Comparison of ENCODE assay signal across 21 mouse cellular contexts in genomic region chr13:94565616-94566015, GRCm38 (mm10).
DNase-seq lines count a peak whose midpoint lies in the region; ATAC-seq and TF ChIP-seq lines count a peak whose summit lies in the region.
"Had no signal": no experiment of that assay in that cellular context is flagged by ENCODE, and none has a peak within 500 bp of the region (broad histone marks: within the 10 kb centered on the region; RNA-seq: fewer than 3 reads in every experiment).

No protein-coding gene starts in this region.

- H3K4me2 ChIP-seq in kidney, postnatal 0 days (ENCODE audit: low read length): no peak overlapping the region
- H3K4me2 ChIP-seq in kidney, embryonic 14.5 days (replicated peaks; ENCODE audit: low read depth, low read length): no peak overlapping the region
- H3K4me2 ChIP-seq in forebrain, embryonic 14.5 days (ENCODE audit: low read length): no peak overlapping the region
- H3K4me2 ChIP-seq: heart, embryonic 13.5 days; limb, embryonic 12.5 days; liver, embryonic 12.5 days had no signal

- no peak overlapping the region for H3K9ac ChIP-seq in kidney, postnatal 0 days (ENCODE audit: low read depth, low read length)
- no peak overlapping the region for H3K9ac ChIP-seq in kidney, embryonic 14.5 days (ENCODE audit: low read depth, low read length)
- no peak overlapping the region for H3K9ac ChIP-seq in forebrain, embryonic 14.5 days (ENCODE audit: low read length)
- H3K9ac ChIP-seq: heart, embryonic 13.5 days; limb, embryonic 12.5 days; liver, embryonic 12.5 days had no signal

- 67% methylated on average over 9 of the region's 9 CpGs for WGBS in kidney, postnatal 0 days
- 65% methylated on average over 9 of the region's 9 CpGs for WGBS in kidney, embryonic 14.5 days
- WGBS in forebrain, embryonic 14.5 days: 65% methylated on average over 9 of the region's 9 CpGs

- H3K4me1 ChIP-seq in kidney, postnatal 0 days (replicated peaks; ENCODE audit: insufficient read depth, low read length): no peaks in the 10 kb centered on the region
- H3K4me1 ChIP-seq in kidney, embryonic 14.5 days (ENCODE audit: control insufficient read depth, insufficient read depth, low read length): peaks cover 6% of the 10 kb centered on the region
- peaks cover 33% of the 10 kb centered on the region for H3K4me1 ChIP-seq in forebrain, embryonic 14.5 days (ENCODE audit: control insufficient read depth, insufficient read depth, low read length)

- no peak overlapping the region for H3K4me3 ChIP-seq in kidney, postnatal 0 days (replicated peaks; ENCODE audit: low read depth, low read length)
- H3K4me3 ChIP-seq in kidney, embryonic 14.5 days (ENCODE audit: low read length): no peak overlapping the region
- no peak overlapping the region for H3K4me3 ChIP-seq in forebrain, embryonic 14.5 days (ENCODE audit: low read depth, low read length)
- H3K4me3 ChIP-seq: heart, embryonic 13.5 days; limb, embryonic 12.5 days; liver, embryonic 12.5 days had no signal

- DNase-seq in frontal cortex, adult 2 months (ENCODE audit: extremely low spot score in 1 of 2, low spot score in 1 of 2): no peak
- DNase-seq in kidney, postnatal 0 days (ENCODE audit: low spot score): peak; percentile 60
- DNase-seq in forebrain, embryonic 14.5 days (ENCODE audit: low spot score): no peak
- peak; percentile 7 to 53 for DNase-seq in heart, postnatal 14 days
- no peak for DNase-seq in cerebellum, adult 9-11 months
- no peak for DNase-seq in adrenal gland, postnatal 4 days (ENCODE audit: low spot score in 2 of 2)
- DNase-seq: adrenal gland, postnatal 25 days; cerebellum, adult 18-20 months; cerebellum, postnatal 36 days; gastrocnemius, postnatal 10 days; kidney, adult 2 months; layer of hippocampus, adult 9-11 months; lung, adult 2 months; thymus, postnatal 14 days had no signal

- H3K27ac ChIP-seq in kidney, postnatal 0 days: no peak overlapping the region
- no peak overlapping the region for H3K27ac ChIP-seq in kidney, embryonic 14.5 days (ENCODE audit: low read depth, low read length)
- H3K27ac ChIP-seq in forebrain, embryonic 14.5 days (ENCODE audit: low read depth, low read length): 0 out of 2 replicates have a peak overlapping the region, but pooled peaks have one; percentile 15
- H3K27ac ChIP-seq: heart, embryonic 13.5 days; hindbrain, postnatal 0 days; limb, embryonic 12.5 days; liver, embryonic 12.5 days had no signal

- ATAC-seq in frontal cortex, adult (ENCODE audit: low TSS enrichment): peak; percentile 46; the same call in 1 of the 2 replicates
- no peak for ATAC-seq in kidney, postnatal 0 days (replicated peaks; ENCODE audit: low FRiP score, low read depth)
- ATAC-seq in kidney, embryonic 14.5 days (ENCODE audit: low FRiP score, low TSS enrichment): no peak
- peak; percentile 33; the same call in 1 of the 2 replicates for ATAC-seq in forebrain, embryonic 14.5 days
- ATAC-seq: hindbrain, postnatal 0 days; liver, embryonic 12.5 days had no signal

- H3K36me3 ChIP-seq in kidney, postnatal 0 days (ENCODE audit: insufficient read depth, low read length): no peaks in the 10 kb centered on the region
- H3K36me3 ChIP-seq in kidney, embryonic 14.5 days (ENCODE audit: control insufficient read depth, insufficient read depth, low read length): no peaks in the 10 kb centered on the region
- no peaks in the 10 kb centered on the region for H3K36me3 ChIP-seq in forebrain, embryonic 14.5 days (ENCODE audit: control insufficient read depth, insufficient read depth, low read length)

- intact Hi-C loops in heart, postnatal 14 days (cut with DNase I): loop anchor here (10.0 kb wide), 2 partner anchors 139 to 181 kb away; no protein-coding TSS in a partner anchor

- H3K27me3 ChIP-seq in kidney, postnatal 0 days (ENCODE audit: insufficient read depth, low read length): no peaks in the 10 kb centered on the region
- H3K27me3 ChIP-seq in kidney, embryonic 14.5 days (ENCODE audit: control insufficient read depth, insufficient read depth, low read length): no peaks in the 10 kb centered on the region
- H3K27me3 ChIP-seq in forebrain, embryonic 14.5 days (replicated peaks; ENCODE audit: control insufficient read depth, insufficient read depth, low read length): peaks cover 8% of the 10 kb centered on the region
- H3K27me3 ChIP-seq: CH12.LX; heart, embryonic 13.5 days; liver, embryonic 12.5 days had no signal

- TF ChIP-seq CTCF in kidney, postnatal 0 days (IDR thresholded peaks at IDR 0.05; ENCODE audit: low read depth): no peak

- H3K9me3 ChIP-seq in kidney, postnatal 0 days (replicated peaks; ENCODE audit: low read length): no peaks in the 10 kb centered on the region
- no peaks in the 10 kb centered on the region for H3K9me3 ChIP-seq in kidney, embryonic 14.5 days (ENCODE audit: control insufficient read depth, low read length)
- no peaks in the 10 kb centered on the region for H3K9me3 ChIP-seq in forebrain, embryonic 14.5 days (replicated peaks; ENCODE audit: control insufficient read depth, low read length)
- H3K9me3 ChIP-seq: heart, embryonic 13.5 days; limb, embryonic 12.5 days; liver, embryonic 12.5 days had no signal

Comparison
In these comparisons a context has a peak if more than half of its experiments do, and no peak if none do; other contexts are left out.
1. ATAC-seq: peak in frontal cortex, adult (single experiment) and forebrain, embryonic 14.5 days (single experiment); none in kidney, postnatal 0 days (single experiment) and kidney, embryonic 14.5 days (single experiment).
2. DNase-seq: peak in kidney, postnatal 0 days (single experiment) and heart, postnatal 14 days (2 of 2); none in frontal cortex, adult 2 months (0 of 2), forebrain, embryonic 14.5 days (single experiment), cerebellum, adult 9-11 months (single experiment) and adrenal gland, postnatal 4 days (0 of 2).